Mouse (Mus musculus): ENCODE data around the gene Ttll13. TPM values are rescaled to one million over a fixed set of nuclear protein-coding genes. Genes with fewer than 3 reads are reported as not detected.

Gene Ttll13
- polyA plus RNA-seq, 1 experiment, result 0.80 TPM

DNA sequence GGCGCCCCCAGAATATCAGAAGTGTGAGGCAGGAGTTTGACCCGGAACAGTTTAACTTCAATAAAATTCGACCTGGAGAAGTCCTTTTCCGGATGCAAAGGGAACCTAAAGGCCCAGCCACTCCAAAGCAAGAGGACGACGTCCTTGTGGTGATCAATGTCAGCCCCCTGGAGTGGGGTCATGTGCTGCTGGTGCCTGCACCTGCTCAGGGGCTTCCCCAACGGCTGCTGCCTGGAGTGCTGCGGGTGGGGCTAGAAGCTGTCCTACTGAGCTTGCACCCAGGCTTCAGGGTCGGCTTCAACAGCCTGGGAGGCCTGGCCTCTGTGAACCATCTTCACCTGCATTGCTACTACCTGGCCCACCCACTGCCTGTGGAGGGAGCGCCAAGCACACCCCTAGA is 7.6 kb upstream of the Ttll13 start:
- no peak for TF ChIP-seq GATA1 (IDR thresholded peaks at IDR 0.05; ENCODE audit: low read length)

DNA sequence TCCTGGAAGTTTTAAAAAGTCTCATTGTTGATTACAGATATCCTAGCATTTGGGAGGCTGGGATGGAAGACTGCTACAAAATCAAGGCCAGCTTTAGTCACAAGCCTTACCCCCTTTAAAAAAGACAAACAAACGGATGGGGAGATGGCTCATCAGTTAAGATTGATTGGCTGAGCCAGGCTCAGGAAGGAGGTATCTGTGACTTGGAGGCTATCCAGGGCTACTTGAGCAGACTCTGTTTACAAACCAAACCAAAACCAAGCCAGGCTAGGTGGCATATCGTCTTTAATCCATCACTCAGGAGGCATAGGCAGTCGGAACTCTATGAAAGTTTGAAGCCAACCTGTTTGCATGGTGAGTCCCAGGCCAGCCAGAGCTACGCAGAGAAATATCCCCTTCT is 4.5 kb upstream of the Ttll13 start:
- no peak for TF ChIP-seq GATA1 (IDR thresholded peaks at IDR 0.05; ENCODE audit: low read length)

DNA sequence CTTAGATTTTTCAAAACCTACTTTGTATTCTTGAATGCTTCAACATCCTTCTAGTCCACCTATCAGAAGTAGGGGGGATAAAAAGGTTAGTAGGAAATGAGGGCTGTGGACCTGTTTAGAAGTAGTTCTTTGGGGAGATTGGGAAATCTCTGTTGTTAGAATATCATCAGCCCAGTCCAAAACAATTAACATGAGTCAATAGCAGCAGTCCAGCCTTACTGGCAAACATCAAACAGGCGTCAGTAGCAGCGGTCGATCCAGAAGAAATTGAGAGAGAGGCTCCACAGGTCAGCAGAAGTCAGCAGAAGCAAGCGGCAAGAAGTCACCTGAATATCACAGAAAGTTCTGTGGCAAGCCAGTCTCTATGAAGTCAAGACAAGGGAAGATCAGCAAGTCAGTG is 1.3 kb upstream of the Ttll13 start:
- no peak for TF ChIP-seq GATA1 (IDR thresholded peaks at IDR 0.05; ENCODE audit: low read length)

DNA sequence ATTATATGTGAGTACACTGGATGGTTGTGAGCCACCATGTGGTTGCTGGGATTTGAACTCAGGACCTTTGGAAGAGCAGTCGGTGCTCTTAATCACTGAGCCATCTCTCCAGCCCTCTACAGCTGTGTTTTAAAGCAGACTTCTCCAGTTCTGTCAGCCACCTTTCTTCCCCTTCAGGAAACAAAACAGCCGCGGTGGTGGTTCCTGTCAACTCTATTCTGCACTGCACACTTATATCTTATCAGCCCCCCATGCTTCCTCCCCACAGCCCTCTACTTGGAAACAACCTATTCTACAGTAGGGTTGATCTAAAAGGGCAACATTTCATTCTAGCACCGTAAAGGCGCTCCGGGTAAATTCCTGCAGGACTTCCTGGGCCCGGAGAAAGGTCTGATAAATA is 683 bp downstream of the Ttll13 start:
- TF ChIP-seq GATA1 (IDR thresholded peaks at IDR 0.05; ENCODE audit: low read length), result no peak

GRCm38 (mm10) chr7:80252437-80252836 is 6.3 kb downstream of the Ttll13 start:
- no peak for TF ChIP-seq GATA1 (IDR thresholded peaks at IDR 0.05; ENCODE audit: low read length)

- TF ChIP-seq GATA1 (IDR thresholded peaks at IDR 0.05; ENCODE audit: low read length), result peak; percentile 81
Measured at GRCm38 (mm10) chr7:80252886-80253285, 6.7 kb downstream of the Ttll13 start.

DNA sequence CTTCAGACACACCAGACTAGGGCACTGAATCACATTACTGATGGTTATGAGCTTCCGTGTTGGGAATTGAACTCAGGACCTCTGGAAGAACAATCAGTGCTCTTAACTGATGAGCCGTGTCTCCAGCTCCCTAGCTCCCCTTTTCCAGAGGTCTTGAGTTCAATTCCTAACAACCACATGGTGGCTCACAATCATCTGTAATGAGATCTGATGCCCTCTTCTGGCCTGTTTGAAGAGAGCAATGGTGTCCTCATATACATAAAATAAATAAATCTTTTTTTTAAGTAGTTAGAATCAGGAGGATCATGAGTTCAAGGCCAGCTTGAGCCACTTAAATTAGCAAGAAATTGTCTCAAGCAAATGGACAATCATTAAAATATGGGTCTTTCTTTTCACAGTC is 9.8 kb downstream of the Ttll13 start:
- no peak for TF ChIP-seq GATA1 (IDR thresholded peaks at IDR 0.05; ENCODE audit: low read length)

GRCm38 (mm10) chr7:80257706-80258105 is 11.5 kb downstream of the Ttll13 start:
- TF ChIP-seq GATA1 (IDR thresholded peaks at IDR 0.05; ENCODE audit: low read length), result no peak

GRCm38 (mm10) chr7:80260625-80261371 is 14.6 kb downstream of the Ttll13 start, which contains the start of gene Ngrn:
Ngrn (plus strand) TSS chr7:80261215.
- TF ChIP-seq GATA1 (IDR thresholded peaks at IDR 0.05; ENCODE audit: low read length), result no peak

DNA sequence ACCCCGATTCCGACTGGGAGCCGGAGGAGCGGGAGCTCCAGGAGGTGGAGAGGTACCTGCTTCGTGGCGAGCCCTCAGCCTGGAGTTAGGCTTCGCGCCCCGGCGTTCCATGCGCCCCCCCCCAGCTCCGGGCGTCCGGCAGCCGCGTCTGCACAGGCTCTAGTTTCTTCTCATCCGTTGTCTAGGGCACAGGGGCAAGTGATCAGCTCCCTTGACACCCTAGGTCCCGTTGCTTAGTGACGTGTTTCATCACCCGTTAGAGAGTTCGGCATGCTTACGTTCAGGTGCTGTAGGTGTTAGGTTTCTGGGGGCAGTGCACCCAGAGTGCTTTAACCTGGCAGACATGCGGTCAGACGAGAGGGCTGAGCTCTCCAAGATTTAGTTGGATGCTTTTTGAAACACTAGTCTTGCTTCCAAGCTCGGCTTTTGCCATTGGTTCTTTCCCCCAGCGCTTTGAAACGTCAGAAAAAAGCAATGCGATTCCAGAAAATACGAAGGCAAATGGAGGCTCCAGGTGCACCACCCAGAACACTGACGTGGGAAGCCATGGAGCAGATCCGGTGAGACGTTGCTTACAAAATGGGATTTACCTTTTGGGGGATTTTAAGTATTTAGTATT is 15.3 kb downstream of the Ttll13 start:
- TF ChIP-seq GATA1 (IDR thresholded peaks at IDR 0.05; ENCODE audit: low read length), result no peak

DNA sequence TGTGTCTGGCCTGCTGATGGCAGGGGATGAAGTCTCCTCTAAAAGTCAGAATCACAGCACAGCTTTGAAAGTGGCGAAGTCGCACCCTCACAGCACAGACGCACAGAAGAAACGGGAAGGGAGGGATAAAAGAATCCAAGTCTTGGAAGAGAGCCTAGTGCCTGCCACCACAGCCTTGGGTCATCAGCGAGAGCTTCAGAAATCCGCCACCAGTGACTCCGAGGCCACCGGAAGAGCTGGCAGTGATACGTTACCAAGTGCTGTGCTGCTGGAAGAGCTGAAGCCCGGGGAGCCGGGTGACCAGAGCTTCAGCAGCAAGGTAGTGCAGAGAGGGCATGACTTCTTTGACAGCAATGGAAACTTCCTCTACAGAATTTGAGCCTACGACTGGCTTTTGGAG is 18.4 kb downstream of the Ttll13 start:
- no peak for TF ChIP-seq GATA1 (IDR thresholded peaks at IDR 0.05; ENCODE audit: low read length)

DNA sequence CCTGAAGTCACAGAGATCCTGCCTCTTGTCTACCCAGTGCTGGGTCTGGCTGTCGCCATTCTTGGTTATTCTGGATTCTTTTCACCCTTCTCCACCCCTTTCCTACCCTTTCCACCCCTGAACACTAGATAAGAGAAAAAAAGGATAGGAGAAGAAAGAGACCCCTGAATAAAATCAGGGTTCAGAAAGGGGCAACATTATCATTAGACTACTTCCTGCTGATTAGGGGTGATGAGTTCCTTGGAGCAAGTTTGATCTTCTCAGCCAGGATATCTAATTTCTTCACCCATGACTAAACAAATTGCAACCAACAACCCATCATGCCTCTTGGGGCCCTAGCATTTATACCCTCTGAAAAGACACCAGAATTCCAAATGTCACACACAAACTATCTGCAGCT is 21.6 kb downstream of the Ttll13 start:
- no peak for TF ChIP-seq GATA1 (IDR thresholded peaks at IDR 0.05; ENCODE audit: low read length)

DNA sequence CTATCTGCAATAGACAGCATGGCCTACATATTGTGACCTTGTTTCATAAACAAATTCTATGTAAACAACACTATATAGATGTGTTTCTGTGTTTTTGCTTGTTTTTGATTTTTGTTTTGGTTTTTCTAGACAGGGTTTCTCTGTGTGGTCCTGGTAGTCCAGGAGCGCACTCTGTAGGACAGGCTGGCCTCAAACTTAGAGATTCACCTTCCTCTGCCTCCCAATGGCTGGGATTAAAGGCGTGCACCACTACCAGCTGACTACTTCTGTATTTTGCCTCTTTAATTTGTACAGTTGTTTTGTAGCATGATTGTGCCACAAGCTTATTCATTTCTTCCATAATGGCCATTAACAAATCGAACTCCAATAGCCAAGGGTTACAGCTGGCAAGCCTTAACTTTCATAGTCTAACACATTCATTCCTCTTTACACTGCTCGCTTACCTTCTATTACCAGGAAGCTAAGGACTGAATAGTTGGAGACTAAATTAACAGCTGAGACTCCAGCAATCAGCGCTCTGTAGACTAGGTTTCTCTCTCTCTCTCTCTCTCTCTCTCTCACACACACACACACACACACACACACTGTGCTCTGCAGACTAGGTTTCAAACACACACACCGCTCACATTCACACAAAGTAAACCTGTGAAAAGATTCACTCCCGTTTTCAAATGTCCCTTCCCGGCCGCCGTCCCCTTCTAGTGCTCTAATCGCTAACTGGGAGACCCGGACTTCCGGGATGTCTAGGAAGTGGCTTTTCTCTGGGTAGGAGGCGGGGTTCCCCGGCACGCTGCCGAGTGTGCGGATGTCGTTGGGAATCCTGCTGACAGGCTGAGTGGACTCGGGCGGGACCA is 22.9 kb downstream of the Ttll13 start, which contains the start of gene Vps33b:
Gene Vps33b (plus strand): TSS at position 753 of the 854 bp plus-strand sequence.
- no peak for TF ChIP-seq GATA1 (IDR thresholded peaks at IDR 0.05; ENCODE audit: low read length)

DNA sequence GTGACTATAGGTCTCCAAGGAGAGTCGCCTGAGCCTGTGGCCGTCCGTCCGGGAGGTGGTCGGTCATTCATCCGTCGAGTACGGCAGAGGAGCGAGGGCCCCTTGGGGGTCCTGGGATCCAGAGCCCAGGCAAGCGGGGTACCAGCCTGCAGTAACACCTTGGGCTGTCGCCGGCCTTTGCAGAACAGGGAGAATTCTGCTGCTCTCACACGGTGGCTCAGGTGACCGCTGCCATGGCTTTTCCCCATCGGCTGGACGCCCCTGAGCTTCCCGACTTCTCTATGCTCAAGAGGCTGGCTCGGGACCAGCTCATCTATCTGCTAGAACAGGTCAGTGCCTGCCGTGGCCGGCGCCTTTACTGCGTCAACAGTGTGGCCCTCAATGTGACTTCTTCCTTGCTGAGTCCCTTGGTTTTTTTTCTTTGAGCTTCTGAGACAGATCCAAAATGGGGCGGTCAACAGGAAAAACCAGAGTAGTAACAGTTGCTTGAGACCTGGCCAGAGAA is 23.6 kb downstream of the Ttll13 start:
- no peak for TF ChIP-seq GATA1 (IDR thresholded peaks at IDR 0.05; ENCODE audit: low read length)

DNA sequence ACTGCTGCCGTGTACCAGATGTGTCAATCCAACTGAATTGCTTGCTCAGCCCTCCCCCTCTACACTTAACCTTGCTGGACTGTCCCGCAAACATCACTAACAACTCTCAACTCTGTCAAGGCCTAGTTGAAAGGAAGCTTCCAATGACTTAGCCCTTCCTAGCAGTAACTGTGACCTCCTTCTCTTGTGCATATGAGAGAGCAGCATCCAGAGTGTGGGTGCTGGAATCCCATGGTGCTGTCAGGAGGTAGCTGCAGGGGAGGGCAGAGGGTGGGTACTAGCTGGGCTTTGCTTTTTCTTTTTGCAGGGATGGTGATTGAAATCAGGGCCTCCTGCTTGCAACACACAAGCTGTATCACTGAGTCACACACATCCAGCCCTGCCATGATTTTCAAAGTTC is 27.3 kb downstream of the Ttll13 start:
- no peak for TF ChIP-seq GATA1 (IDR thresholded peaks at IDR 0.05; ENCODE audit: low read length)

DNA sequence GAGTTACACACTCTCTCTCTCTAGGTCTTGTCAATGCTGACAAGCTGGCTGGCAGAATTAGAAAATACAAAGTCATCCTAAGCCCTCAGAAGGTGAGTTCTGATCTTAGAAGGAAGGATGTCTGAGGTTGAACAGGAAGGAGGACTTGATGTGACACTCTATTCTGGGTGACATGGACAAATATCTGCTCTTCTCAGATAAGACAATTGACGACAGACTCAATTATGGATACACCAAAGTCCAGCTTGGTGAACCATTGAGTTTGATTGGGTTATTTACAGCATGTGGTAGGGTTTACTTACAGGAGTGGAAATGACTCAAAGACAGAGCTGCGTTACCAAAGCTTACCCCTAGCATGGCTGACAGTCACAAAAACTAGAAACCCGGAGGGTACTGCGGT is 30.2 kb downstream of the Ttll13 start:
- TF ChIP-seq GATA1 (IDR thresholded peaks at IDR 0.05; ENCODE audit: low read length), result peak; percentile 68

All from G1E-ER4 (cell line).